Mouse (Mus musculus): ENCODE measurements at regions not wholly inside any gene's neighbourhood (a gene's known extent, or its start where the extent isn't known, plus 50 kb on each side); places are given as distances from the start of the nearest gene placed in this dataset.

DNA sequence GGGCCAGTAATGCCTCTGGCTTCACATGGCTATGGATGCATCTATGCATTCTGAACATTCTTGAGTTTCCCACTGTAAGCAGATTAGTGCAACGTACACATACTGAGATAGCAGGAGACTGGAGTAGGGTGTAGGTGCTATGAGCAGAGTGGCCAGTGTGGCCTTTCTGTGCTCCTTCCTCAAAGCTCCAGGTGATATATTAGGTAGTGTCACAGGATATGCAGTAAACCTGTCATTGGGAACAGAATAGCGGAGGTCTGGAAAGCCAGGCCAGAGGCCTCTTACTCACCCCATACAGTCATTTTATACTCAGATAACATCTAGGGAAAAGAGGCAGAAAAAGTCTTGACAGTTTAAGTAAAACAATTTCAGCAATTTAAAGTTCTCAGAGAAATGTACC, 424.1 kb upstream of the Nr2f1 start:
- no peak overlapping the region for H3K27ac ChIP-seq (ENCODE audit: low read length)
- ATAC-seq (ENCODE audit: low read depth): no peak
- H3K4me3 ChIP-seq (ENCODE audit: low read depth, low read length): no peak overlapping the region
- H3K4me2 ChIP-seq (ENCODE audit: low read depth, low read length): no peak overlapping the region
- 60% methylated on average over 2 of the region's 2 CpGs for WGBS (ENCODE audit: insufficient replicate concordance)
- H3K36me3 ChIP-seq (ENCODE audit: control insufficient read depth, insufficient read depth): no peaks in the 10 kb centered on the region
- H3K4me1 ChIP-seq (ENCODE audit: control insufficient read depth, low read depth, low read length): no peaks in the 10 kb centered on the region
- H3K27me3 ChIP-seq (ENCODE audit: control insufficient read depth, insufficient read depth, low read depth, low read length): no peaks in the 10 kb centered on the region
- no peak overlapping the region for H3K9ac ChIP-seq (ENCODE audit: low read depth, low read length)
- no peaks in the 10 kb centered on the region for H3K9me3 ChIP-seq (replicated peaks; ENCODE audit: control insufficient read depth, low read length)

- Histone ChIP-seq H3K4me2 (ENCODE audit: low read depth, low read length) (no peak overlapping the region), H3K27me3 (ENCODE audit: control insufficient read depth, insufficient read depth, low read depth, low read length) (no peaks in the 10 kb centered on the region), H3K9ac (ENCODE audit: low read depth, low read length) (no peak overlapping the region), H3K4me3 (ENCODE audit: low read depth, low read length) (no peak overlapping the region), H3K36me3 (ENCODE audit: control insufficient read depth, insufficient read depth) (no peaks in the 10 kb centered on the region), H3K9me3 (replicated peaks; ENCODE audit: control insufficient read depth, low read length) (no peaks in the 10 kb centered on the region), H3K4me1 (ENCODE audit: control insufficient read depth, low read depth, low read length) (no peaks in the 10 kb centered on the region), H3K27ac (ENCODE audit: low read length) (no peak overlapping the region)
- 61% methylated on average over 1 of the region's 1 CpGs for WGBS (ENCODE audit: insufficient replicate concordance)
- no peak for ATAC-seq (ENCODE audit: low read depth)
Measured at GRCm38 (mm10) chr13:78602861-78603211, 403.3 kb upstream of the Nr2f1 start.

- no peak overlapping the region for H3K4me2 ChIP-seq (ENCODE audit: low read depth, low read length)
- no peaks in the 10 kb centered on the region for H3K27me3 ChIP-seq (ENCODE audit: control insufficient read depth, insufficient read depth, low read depth, low read length)
- no peaks in the 10 kb centered on the region for H3K9me3 ChIP-seq (replicated peaks; ENCODE audit: control insufficient read depth, low read length)
- WGBS (ENCODE audit: insufficient replicate concordance): 67% methylated on average over 6 of the region's 6 CpGs
- H3K36me3 ChIP-seq (ENCODE audit: control insufficient read depth, insufficient read depth): no peaks in the 10 kb centered on the region
- no peaks in the 10 kb centered on the region for H3K4me1 ChIP-seq (ENCODE audit: control insufficient read depth, low read depth, low read length)
- no peak overlapping the region for H3K27ac ChIP-seq (ENCODE audit: low read length)
- no peak overlapping the region for H3K4me3 ChIP-seq (ENCODE audit: low read depth, low read length)
- no peak overlapping the region for H3K9ac ChIP-seq (ENCODE audit: low read depth, low read length)
- no peak for ATAC-seq (ENCODE audit: low read depth)
Measured at GRCm38 (mm10) chr13:78602211-78602860, 402.8 kb upstream of the Nr2f1 start.

- Histone ChIP-seq H3K9ac (ENCODE audit: low read depth, low read length) (no peak overlapping the region), H3K36me3 (ENCODE audit: control insufficient read depth, insufficient read depth) (no peaks in the 10 kb centered on the region), H3K27me3 (ENCODE audit: control insufficient read depth, insufficient read depth, low read depth, low read length) (no peaks in the 10 kb centered on the region), H3K4me2 (ENCODE audit: low read depth, low read length) (no peak overlapping the region), H3K27ac (ENCODE audit: low read length) (no peak overlapping the region), H3K4me1 (ENCODE audit: control insufficient read depth, low read depth, low read length) (no peaks in the 10 kb centered on the region), H3K4me3 (ENCODE audit: low read depth, low read length) (no peak overlapping the region), H3K9me3 (replicated peaks; ENCODE audit: control insufficient read depth, low read length) (no peaks in the 10 kb centered on the region)
- 43% methylated on average over 7 of the region's 7 CpGs for WGBS (ENCODE audit: insufficient replicate concordance)
- ATAC-seq (ENCODE audit: low read depth): no peak
Measured at GRCm38 (mm10) chr13:78580863-78581595, 381.5 kb upstream of the Nr2f1 start.

DNA sequence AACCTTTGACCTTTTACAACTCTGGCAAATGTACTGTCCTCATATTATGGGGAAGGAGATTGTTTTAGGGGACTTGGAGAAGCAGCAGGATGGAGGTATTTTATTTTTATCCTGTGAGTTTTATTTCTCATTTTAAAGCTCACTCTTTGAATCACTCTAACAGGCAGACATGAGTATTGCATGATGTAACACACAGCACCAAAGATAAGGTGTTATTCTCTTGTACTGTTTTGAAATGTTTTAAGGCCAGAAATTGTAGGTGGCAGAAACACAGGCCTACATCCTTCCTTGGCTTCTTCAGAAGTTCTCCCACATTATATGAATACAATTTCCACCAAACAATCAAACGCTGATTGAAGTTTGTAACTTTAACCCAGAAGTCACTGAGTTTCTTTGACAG, 377.9 kb upstream of the Nr2f1 start:
- H3K4me1 ChIP-seq (ENCODE audit: control insufficient read depth, low read depth, low read length): no peaks in the 10 kb centered on the region
- H3K9ac ChIP-seq (ENCODE audit: low read depth, low read length): no peak overlapping the region
- ATAC-seq (ENCODE audit: low read depth): no peak
- no peak overlapping the region for H3K4me3 ChIP-seq (ENCODE audit: low read depth, low read length)
- no peaks in the 10 kb centered on the region for H3K36me3 ChIP-seq (ENCODE audit: control insufficient read depth, insufficient read depth)
- H3K9me3 ChIP-seq (replicated peaks; ENCODE audit: control insufficient read depth, low read length): no peaks in the 10 kb centered on the region
- 61% methylated on average over 1 of the region's 1 CpGs for WGBS (ENCODE audit: insufficient replicate concordance)
- H3K27me3 ChIP-seq (ENCODE audit: control insufficient read depth, insufficient read depth, low read depth, low read length): no peaks in the 10 kb centered on the region
- no peak overlapping the region for H3K4me2 ChIP-seq (ENCODE audit: low read depth, low read length)
- no peak overlapping the region for H3K27ac ChIP-seq (ENCODE audit: low read length)

DNA sequence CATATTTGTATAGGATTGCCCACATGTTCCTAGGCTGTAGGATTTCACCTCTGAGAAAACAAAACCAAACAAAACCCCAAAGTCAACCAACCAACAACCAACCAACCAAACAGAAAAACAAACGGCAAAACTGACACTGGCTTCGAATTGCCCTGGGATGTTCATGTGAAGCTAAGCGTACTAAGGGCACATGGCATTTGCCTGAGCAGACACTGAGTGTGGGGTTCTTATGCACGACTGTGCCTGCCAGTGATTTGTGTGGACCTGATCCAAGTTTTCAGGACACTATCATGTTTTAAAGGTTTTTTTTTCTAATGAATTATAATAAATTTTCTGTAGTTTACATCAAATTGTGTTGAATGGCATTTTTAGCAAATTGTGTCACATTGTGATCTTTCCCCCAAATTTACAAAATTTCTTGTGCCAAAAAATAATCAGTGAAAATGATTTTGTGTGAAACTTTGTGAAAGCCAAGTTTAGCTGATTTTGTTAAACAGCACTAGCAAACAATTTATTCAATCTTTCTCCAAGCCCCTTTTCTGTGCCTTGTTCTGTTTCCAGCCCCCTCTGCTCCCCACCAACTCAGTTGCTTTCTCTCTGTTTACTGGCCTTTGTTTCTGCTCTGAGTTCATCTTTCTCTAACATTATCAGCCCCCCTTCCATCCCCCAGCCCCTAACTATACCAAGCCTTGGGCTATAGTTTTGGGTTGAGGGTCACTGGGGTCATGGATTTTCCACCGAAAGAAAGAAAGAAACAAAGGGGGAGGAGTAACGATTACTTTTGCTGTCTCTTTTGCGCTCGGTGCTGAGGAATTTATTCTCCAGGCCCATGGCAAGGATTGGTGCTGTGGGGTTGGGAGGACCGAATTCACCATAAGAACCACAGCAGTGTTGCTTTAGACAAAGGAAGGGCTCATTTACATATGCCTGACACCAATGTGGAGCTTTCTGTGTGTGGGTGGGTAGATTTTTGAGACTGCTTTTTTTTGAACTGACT, 377.0 kb upstream of the Nr2f1 start:
- no peak overlapping the region for H3K27ac ChIP-seq (ENCODE audit: low read length)
- no peak for ATAC-seq (ENCODE audit: low read depth)
- no peaks in the 10 kb centered on the region for H3K36me3 ChIP-seq (ENCODE audit: control insufficient read depth, insufficient read depth)
- H3K9ac ChIP-seq (ENCODE audit: low read depth, low read length): no peak overlapping the region
- H3K4me2 ChIP-seq (ENCODE audit: low read depth, low read length): no peak overlapping the region
- H3K27me3 ChIP-seq (ENCODE audit: control insufficient read depth, insufficient read depth, low read depth, low read length): no peaks in the 10 kb centered on the region
- H3K4me1 ChIP-seq (ENCODE audit: control insufficient read depth, low read depth, low read length): no peaks in the 10 kb centered on the region
- 50% methylated on average over 9 of the region's 9 CpGs for WGBS (ENCODE audit: insufficient replicate concordance)
- H3K4me3 ChIP-seq (ENCODE audit: low read depth, low read length): no peak overlapping the region
- no peaks in the 10 kb centered on the region for H3K9me3 ChIP-seq (replicated peaks; ENCODE audit: control insufficient read depth, low read length)

- ATAC-seq (ENCODE audit: low read depth): no peak
- no peaks in the 10 kb centered on the region for H3K36me3 ChIP-seq (ENCODE audit: control insufficient read depth, insufficient read depth)
- no peak overlapping the region for H3K4me3 ChIP-seq (ENCODE audit: low read depth, low read length)
- no peaks in the 10 kb centered on the region for H3K9me3 ChIP-seq (replicated peaks; ENCODE audit: control insufficient read depth, low read length)
- WGBS (ENCODE audit: insufficient replicate concordance): 35% methylated on average over 2 of the region's 2 CpGs
- no peak overlapping the region for H3K27ac ChIP-seq (ENCODE audit: low read length)
- no peak overlapping the region for H3K4me2 ChIP-seq (ENCODE audit: low read depth, low read length)
- no peaks in the 10 kb centered on the region for H3K4me1 ChIP-seq (ENCODE audit: control insufficient read depth, low read depth, low read length)
- no peak overlapping the region for H3K9ac ChIP-seq (ENCODE audit: low read depth, low read length)
- H3K27me3 ChIP-seq (ENCODE audit: control insufficient read depth, insufficient read depth, low read depth, low read length): no peaks in the 10 kb centered on the region
Measured at GRCm38 (mm10) chr13:78571093-78571492, 371.5 kb upstream of the Nr2f1 start.

GRCm38 (mm10) chr13:78524446-78524937, 324.9 kb upstream of the Nr2f1 start:
- no peak for ATAC-seq (ENCODE audit: low read depth)
- H3K4me3 ChIP-seq (ENCODE audit: low read depth, low read length): no peak overlapping the region
- 33% methylated on average over 2 of the region's 2 CpGs for WGBS (ENCODE audit: insufficient replicate concordance)

More at GRCm38 (mm10) chr13:78524446-78524937, 324.9 kb upstream of the Nr2f1 start:
- H3K27ac ChIP-seq (ENCODE audit: low read length): no peak overlapping the region
- H3K9me3 ChIP-seq (replicated peaks; ENCODE audit: control insufficient read depth, low read length): no peaks in the 10 kb centered on the region
- H3K4me2 ChIP-seq (ENCODE audit: low read depth, low read length): no peak overlapping the region
- H3K36me3 ChIP-seq (ENCODE audit: control insufficient read depth, insufficient read depth): no peaks in the 10 kb centered on the region
- no peaks in the 10 kb centered on the region for H3K27me3 ChIP-seq (ENCODE audit: control insufficient read depth, insufficient read depth, low read depth, low read length)
- H3K9ac ChIP-seq (ENCODE audit: low read depth, low read length): no peak overlapping the region
- H3K4me1 ChIP-seq (ENCODE audit: control insufficient read depth, low read depth, low read length): no peaks in the 10 kb centered on the region

Data from liver, embryonic 16.5 days (tissue).